Mouse (Mus musculus) CD4-positive helper T cell, adult 2 months (primary cell): ENCODE measurements at regions not wholly inside any gene's neighbourhood (a gene's known extent, or its start where the extent isn't known, plus 50 kb on each side); places are given as distances from the start of the nearest gene placed in this dataset.
A peak's percentile ranks its signal among the peaks of the same experiment; 100 is the strongest.

Experiments used
- DNase-seq: peaks from one replicate; pipeline ENCODE4 v3.0.0-alpha.2; 2012; ENCODE audit warnings: low read depth, missing footprints, low spot score

- no peak for DNase-seq
Measured at GRCm38 (mm10) chr2:3940786-3941185, 76.7 kb upstream of the Frmd4a start.

GRCm38 (mm10) chr2:3941496-3941895 is 76.0 kb upstream of the Frmd4a start:
- DNase-seq = no peak

GRCm38 (mm10) chr2:3947432-3947831 is 70.1 kb upstream of the Frmd4a start:
- no peak for DNase-seq

GRCm38 (mm10) chr2:3948331-3948730 is 69.2 kb upstream of the Frmd4a start:
- no peak for DNase-seq

- DNase-seq = no peak
Measured at GRCm38 (mm10) chr2:3957491-3957890, 60.0 kb upstream of the Frmd4a start.

- DNase-seq = no peak
Measured at GRCm38 (mm10) chr2:3958065-3958641, 59.4 kb upstream of the Frmd4a start.

- no peak for DNase-seq
Measured at GRCm38 (mm10) chr2:3958711-3959110, 58.8 kb upstream of the Frmd4a start.

- DNase-seq = no peak
Measured at GRCm38 (mm10) chr2:3959181-3959580, 58.3 kb upstream of the Frmd4a start.

GRCm38 (mm10) chr2:3960213-3960612 is 57.3 kb upstream of the Frmd4a start:
- DNase-seq = no peak

- DNase-seq = peak; percentile 64
Measured at GRCm38 (mm10) chr2:3964351-3964750, 53.2 kb upstream of the Frmd4a start.
